Mouse (Mus musculus) megakaryocyte, embryonic 14.5 days (primary cell): ENCODE measurements around the gene Mcm7.
"Not testable (repeated sequence)": the region's sequence is repeated elsewhere in the genome, so short reads cannot be mapped to it uniquely, and the experiment has no call there.

ENCODE experiments used
- FLI1 ChIP-seq: IDR thresholded peaks from 2 replicates; pipeline ENCODE4 v1.6.1; 2012; ENCODE audit warnings: low read length, inconsistent platforms, mixed read lengths
- GATA1 ChIP-seq: IDR thresholded peaks from 3 replicates; pipeline ENCODE4 v1.6.1; 2012; ENCODE audit warnings: mixed read lengths, low read length, inconsistent platforms, borderline replicate concordance

DNA sequence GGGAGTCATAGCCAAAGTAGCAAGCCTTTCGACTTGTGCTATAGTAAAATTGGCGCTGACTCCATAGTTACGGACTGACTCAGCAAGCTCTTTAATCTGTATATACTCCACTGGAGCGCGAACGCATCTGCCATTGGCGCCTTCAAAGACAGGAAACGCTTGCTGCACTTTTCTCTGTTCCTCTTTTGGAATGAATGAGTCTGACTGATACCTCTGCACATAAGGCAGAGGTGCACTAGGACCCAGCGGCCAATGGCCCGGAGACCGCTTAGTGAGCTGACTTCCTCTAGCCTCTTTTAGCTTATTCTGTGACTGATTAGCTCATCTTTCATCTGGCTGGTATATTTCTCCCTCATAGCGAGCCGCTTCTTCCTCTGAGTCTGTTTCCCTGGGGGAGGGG is 44.4 kb upstream of the Mcm7 start:
- TF ChIP-seq GATA1, FLI1: not testable (repeated sequence)
